Mouse (Mus musculus): ENCODE results near the gene Nat8l.

- no peak for TF ChIP-seq CTCF (IDR thresholded peaks at IDR 0.05; ENCODE audit: extremely low read depth, insufficient read depth, insufficient read length, insufficient replicate concordance)
- TF ChIP-seq POLR2A (IDR thresholded peaks at IDR 0.05; ENCODE audit: low read depth, low read length), result no peak
Observed at GRCm38 (mm10) chr5:33997051-33997741, 1.4 kb downstream of the Nat8l start.

Data from spleen, adult 2 months (tissue).